Mouse (Mus musculus) liver, embryonic 14.5 days (tissue): ENCODE measurements around the gene Ano10.

Experiments
- CTCF ChIP-seq: IDR thresholded peaks from 2 replicates; pipeline ENCODE4 v1.5.1; 2016; ENCODE audit warnings: antibody characterized with exemption, low read depth, control low read depth
- EP300 ChIP-seq: IDR thresholded peaks from 2 replicates; pipeline ENCODE4 v1.6.1; 2016; ENCODE audit warnings: antibody characterized with exemption, low read depth

- no peak for TF ChIP-seq CTCF
- TF ChIP-seq EP300: no peak
Measured at GRCm38 (mm10) chr9:122245471-122245870, 48.8 kb downstream of the Ano10 start.
